Mouse (Mus musculus): ENCODE data around the gene Tenm4.

DNA sequence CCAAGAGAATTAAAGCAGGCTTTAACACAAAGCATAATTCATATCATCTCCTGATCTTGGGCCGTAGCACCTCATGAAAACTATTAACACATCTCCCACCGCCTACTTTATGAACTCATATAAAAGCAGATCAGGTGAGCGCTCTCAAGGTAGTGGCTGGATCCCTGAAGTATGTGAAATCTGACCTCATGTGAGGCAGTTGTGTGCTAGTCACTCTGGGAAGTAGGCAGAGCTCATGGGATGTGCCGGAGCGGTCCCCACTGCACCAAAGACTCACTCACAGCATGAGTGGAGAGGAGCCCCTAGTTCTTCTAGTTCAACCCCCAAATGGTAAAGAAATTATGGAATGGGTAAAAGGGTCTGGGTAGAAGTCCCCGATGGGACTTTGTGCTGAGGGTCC lies 496.6 kb downstream of the Tenm4 start:
- TF ChIP-seq CTCF (IDR thresholded peaks at IDR 0.05; ENCODE audit: low read depth): no peak
- no peak for TF ChIP-seq EP300 (IDR thresholded peaks at IDR 0.05; ENCODE audit: low read depth)

Measured in liver, postnatal 0 days (tissue).